Mouse (Mus musculus): ENCODE results near the gene Ttc17.
"Not testable (repeated sequence)": the region's sequence is repeated elsewhere in the genome, so short reads cannot be mapped to it uniquely, and the experiment has no call there.

The Ttc17 gene

GRCm38 (mm10) chr2:94406083-94406957 lies at the start of gene Ttc17:
Gene Ttc17 (minus strand): TSS chr2:94406689.
- peak; percentile 90 for DNase-seq

GRCm38 (mm10) chr2:94449643-94450042 lies 43.2 kb upstream of the Ttc17 start:
- DNase-seq, result no peak

- DNase-seq, result no peak
Observed at GRCm38 (mm10) chr2:94436952-94437351, 30.5 kb upstream of the Ttc17 start.

- no peak for DNase-seq
Observed at GRCm38 (mm10) chr2:94435481-94435880, 29.0 kb upstream of the Ttc17 start.

GRCm38 (mm10) chr2:94434833-94435232 lies 28.3 kb upstream of the Ttc17 start:
- no peak for DNase-seq

GRCm38 (mm10) chr2:94432214-94432613 lies 25.7 kb upstream of the Ttc17 start:
- no peak for DNase-seq

GRCm38 (mm10) chr2:94428456-94428855 lies 22.0 kb upstream of the Ttc17 start:
- no peak for DNase-seq

GRCm38 (mm10) chr2:94407441-94407840 lies 952 bp upstream of the Ttc17 start:
- no peak for DNase-seq

GRCm38 (mm10) chr2:94407021-94407420 lies 532 bp upstream of the Ttc17 start:
- DNase-seq, result peak; percentile 20

GRCm38 (mm10) chr2:94405397-94406082 lies 949 bp downstream of the Ttc17 start:
- DNase-seq, result no peak

- no peak for DNase-seq
Observed at GRCm38 (mm10) chr2:94404512-94405240, 1.8 kb downstream of the Ttc17 start.

- DNase-seq, result no peak
Observed at GRCm38 (mm10) chr2:94402561-94402960, 3.9 kb downstream of the Ttc17 start.

- DNase-seq, result no peak
Observed at GRCm38 (mm10) chr2:94402096-94402495, 4.4 kb downstream of the Ttc17 start.

GRCm38 (mm10) chr2:94401006-94401405 lies 5.5 kb downstream of the Ttc17 start:
- no peak for DNase-seq

GRCm38 (mm10) chr2:94398138-94398970 lies 8.1 kb downstream of the Ttc17 start:
- DNase-seq, result no peak

GRCm38 (mm10) chr2:94397453-94397852 lies 9.0 kb downstream of the Ttc17 start:
- no peak for DNase-seq

- DNase-seq, result no peak
Observed at GRCm38 (mm10) chr2:94396325-94396724, 10.2 kb downstream of the Ttc17 start.

- not testable (repeated sequence) for DNase-seq
Observed at GRCm38 (mm10) chr2:94391127-94391526, 15.4 kb downstream of the Ttc17 start.

GRCm38 (mm10) chr2:94389000-94389399 lies 17.5 kb downstream of the Ttc17 start:
- DNase-seq, result no peak

- DNase-seq, result no peak
Observed at GRCm38 (mm10) chr2:94387846-94388245, 18.6 kb downstream of the Ttc17 start.

- not testable (repeated sequence) for DNase-seq
Observed at GRCm38 (mm10) chr2:94384483-94384882, 22.0 kb downstream of the Ttc17 start.

GRCm38 (mm10) chr2:94381057-94381647 lies 25.3 kb downstream of the Ttc17 start:
- DNase-seq, result no peak

All from thymus, postnatal 25 days (tissue).